Mouse (Mus musculus): Measurements from ENCODE around the gene Fam135a. TPM values are rescaled to one million over a fixed set of nuclear protein-coding genes. Genes with fewer than 3 reads are reported as not detected.

The Fam135a gene
- total RNA-seq (2021), result 10 to 100 TPM; 24.8 to 29.0 TPM
- long read RNA-seq, experiment 1, full-length matches to known transcripts, result 2 of 6 reads
- long read RNA-seq, experiment 1, partial matches to known transcripts, result 1 of 6 reads
- long read RNA-seq, experiment 1, other reads (novel, unspliced or antisense), result 3 of 6 reads
- long read RNA-seq, experiment 2, partial matches to known transcripts, result 1 of 9 reads
- long read RNA-seq, experiment 2, other reads (novel, unspliced or antisense), result 8 of 9 reads

GRCm38 (mm10) chr1:24099926-24100869, at the start of gene Fam135a:
Gene Fam135a, minus strand, starts transcription at chr1:24100341.
- Histone ChIP-seq H3K27ac (peak within 1 kb of the TSS; percentile 94), H3K4me3 (peak within 1 kb of the TSS; percentile 96)
- no peak for TF ChIP-seq CTCF (conservative IDR thresholded peaks at IDR 0.05)
- peak; percentile 93 to 96 for DNase-seq (ENCODE audit: low spot score in 2 of 2)

- Histone ChIP-seq H3K4me3 (no peak overlapping the region), H3K27ac (no peak overlapping the region)
- DNase-seq (ENCODE audit: low spot score in 2 of 2), result no peak
- TF ChIP-seq CTCF (conservative IDR thresholded peaks at IDR 0.05), result no peak
Measured at GRCm38 (mm10) chr1:24143504-24143903, 43.4 kb upstream of the Fam135a start.

GRCm38 (mm10) chr1:24140555-24140954, 40.4 kb upstream of the Fam135a start:
- no peak overlapping the region for H3K4me3 ChIP-seq
- no peak overlapping the region for H3K27ac ChIP-seq
- DNase-seq (ENCODE audit: low spot score in 2 of 2), result no peak
- TF ChIP-seq CTCF (conservative IDR thresholded peaks at IDR 0.05), result no peak

GRCm38 (mm10) chr1:24137133-24137532, 37.0 kb upstream of the Fam135a start:
- peak; percentile 100 for TF ChIP-seq CTCF (conservative IDR thresholded peaks at IDR 0.05)
- DNase-seq (ENCODE audit: low spot score in 2 of 2), result peak; percentile 49 to 86
- Histone ChIP-seq H3K27ac (no peak overlapping the region), H3K4me3 (no peak overlapping the region; the same call in 1 of the 2 replicates)

- peak; percentile 86 for TF ChIP-seq CTCF (conservative IDR thresholded peaks at IDR 0.05)
- Histone ChIP-seq H3K4me3 (no peak overlapping the region), H3K27ac (no peak overlapping the region)
- DNase-seq (ENCODE audit: low spot score in 2 of 2), result peak in 1 of 2 experiments; percentile 21
Measured at GRCm38 (mm10) chr1:24134792-24135191, 34.7 kb upstream of the Fam135a start.

- no peak for TF ChIP-seq CTCF (conservative IDR thresholded peaks at IDR 0.05)
- Histone ChIP-seq H3K4me3 (peak overlapping the region; percentile 8; the same call in 1 of the 2 replicates), H3K27ac (no peak overlapping the region)
- no peak for DNase-seq (ENCODE audit: low spot score in 2 of 2)
Measured at GRCm38 (mm10) chr1:24133853-24134252, 33.7 kb upstream of the Fam135a start.

GRCm38 (mm10) chr1:24127866-24128265, 27.7 kb upstream of the Fam135a start:
- no peak for DNase-seq (ENCODE audit: low spot score in 2 of 2)
- Histone ChIP-seq H3K4me3 (no peak overlapping the region), H3K27ac (no peak overlapping the region)
- TF ChIP-seq CTCF (conservative IDR thresholded peaks at IDR 0.05), result no peak

- H3K27ac ChIP-seq, result no peak overlapping the region
- H3K4me3 ChIP-seq, result no peak overlapping the region
- no peak for DNase-seq (ENCODE audit: low spot score in 2 of 2)
- TF ChIP-seq CTCF (conservative IDR thresholded peaks at IDR 0.05), result no peak
Measured at GRCm38 (mm10) chr1:24124610-24125009, 24.5 kb upstream of the Fam135a start.

- H3K4me3 ChIP-seq, result no peak overlapping the region
- no peak for TF ChIP-seq CTCF (conservative IDR thresholded peaks at IDR 0.05)
- peak in 1 of 2 experiments; percentile 48 for DNase-seq (ENCODE audit: low spot score in 2 of 2)
- H3K27ac ChIP-seq, result no peak overlapping the region
Measured at GRCm38 (mm10) chr1:24122582-24122981, 22.4 kb upstream of the Fam135a start.

GRCm38 (mm10) chr1:24107971-24108773, 8.0 kb upstream of the Fam135a start:
- no peak overlapping the region; the same call in 1 of the 2 replicates for H3K4me3 ChIP-seq
- peak overlapping the region; percentile 43; the same call in 1 of the 2 replicates for H3K27ac ChIP-seq
- DNase-seq (ENCODE audit: low spot score in 2 of 2), result no peak
- TF ChIP-seq CTCF (conservative IDR thresholded peaks at IDR 0.05), result no peak

GRCm38 (mm10) chr1:24107378-24107777, 7.2 kb upstream of the Fam135a start:
- peak overlapping the region; percentile 43; the same call in 1 of the 2 replicates for H3K27ac ChIP-seq

GRCm38 (mm10) chr1:24102579-24103149, 2.5 kb upstream of the Fam135a start:
- Histone ChIP-seq H3K27ac (no peak overlapping the region), H3K4me3 (no peak overlapping the region)
- no peak for TF ChIP-seq CTCF (conservative IDR thresholded peaks at IDR 0.05)
- no peak for DNase-seq (ENCODE audit: low spot score in 2 of 2)

More at GRCm38 (mm10) chr1:24107378-24107777, 7.2 kb upstream of the Fam135a start:
- H3K4me3 ChIP-seq, result peak overlapping the region; percentile 23; the same call in 1 of the 2 replicates
- TF ChIP-seq CTCF (conservative IDR thresholded peaks at IDR 0.05), result no peak
- DNase-seq (ENCODE audit: low spot score in 2 of 2), result peak in 1 of 2 experiments; percentile 18
